Mouse (Mus musculus) intestine, embryonic 14.5 days (tissue): ENCODE measurements at regions not wholly inside any gene's neighbourhood (a gene's known extent, or its start where the extent isn't known, plus 50 kb on each side); places are given as distances from the start of the nearest gene placed in this dataset.

Experiments
- ATAC-seq: fragments of 200-750 bp; cut with Nextera tagmentation; replicated peaks from 2 replicates; pipeline ENCODE4 v1.8.0; 2017; ENCODE audit warnings: low read depth, moderate number of reproducible peaks, moderate TSS enrichment, moderate library complexity; ENCODE audit not compliant: low FRiP score, low TSS enrichment
- DNase-seq: peaks from one replicate; pipeline ENCODE4 v3.0.0-alpha.2; 2018; ENCODE audit warnings: low spot score
- H3K27ac ChIP-seq: fragments of 300-500 bp; sonication (generic); 2 replicates; pipeline ENCODE4 v1.5.1; 2014; ENCODE audit warnings: low read depth, mild to moderate bottlenecking, control low read depth
- H3K27me3 ChIP-seq: fragments of 300-500 bp; sonication (generic); replicated peaks from 2 replicates; pipeline ENCODE4 v1.6.1; 2014; ENCODE audit warnings: low read length, control low read depth; ENCODE audit not compliant: control insufficient read depth, insufficient read depth
- H3K36me3 ChIP-seq: fragments of 300-500 bp; sonication (generic); 2 replicates; pipeline ENCODE4 v1.6.1; 2014; ENCODE audit warnings: low read length, control low read depth; ENCODE audit not compliant: control insufficient read depth, insufficient read depth
- H3K4me1 ChIP-seq: fragments of 300-500 bp; sonication (generic); replicated peaks from 2 replicates; pipeline ENCODE4 v1.6.1; 2014; ENCODE audit warnings: low read length, control low read depth, mixed read lengths; ENCODE audit not compliant: control insufficient read depth, insufficient read depth
- H3K4me2 ChIP-seq: fragments of 300-500 bp; sonication (generic); 2 replicates; pipeline ENCODE4 v1.6.1; 2014; ENCODE audit warnings: low read length
- H3K4me3 ChIP-seq: fragments of 300-500 bp; sonication (generic); 2 replicates; pipeline ENCODE4 v1.5.1; 2014; ENCODE audit warnings: low read depth, low read length, control low read depth, mixed read lengths
- H3K9ac ChIP-seq: fragments of 300-500 bp; sonication (generic); 2 replicates; pipeline ENCODE4 v1.6.1; 2014; ENCODE audit warnings: mild to moderate bottlenecking, low read length
- H3K9me3 ChIP-seq: fragments of 300-500 bp; sonication (generic); 2 replicates; pipeline ENCODE4 v1.6.1; 2016; ENCODE audit warnings: low read length, control low read depth; ENCODE audit not compliant: control insufficient read depth
- WGBS: fragments of 180-500 bp; shearing (Covaris S2); extraction: QIAGEN DNeasy Blood & Tissue Kit; methylation state at CpG from one replicate; pipeline ENCODE4 v1.1.7; 2014; 5-methylcytosine and 5-hydroxymethylcytosine counted together

- DNase-seq (no peak), ATAC-seq (no peak)
- Histone ChIP-seq H3K27ac (no peak overlapping the region), H3K4me3 (no peak overlapping the region), H3K9me3 (no peaks in the 10 kb centered on the region), H3K9ac (no peak overlapping the region), H3K36me3 (no peaks in the 10 kb centered on the region), H3K4me1 (no peaks in the 10 kb centered on the region), H3K27me3 (no peaks in the 10 kb centered on the region), H3K4me2 (no peak overlapping the region)
- 77% methylated on average over 8 of the region's 8 CpGs for WGBS
Measured at GRCm38 (mm10) chr9:118294011-118294410, 144.0 kb upstream of the Cmc1 start.

GRCm38 (mm10) chr9:118302785-118303384 lies 152.9 kb upstream of the Cmc1 start:
- H3K36me3 ChIP-seq, result no peaks in the 10 kb centered on the region
- 59% methylated on average over 11 of the region's 11 CpGs for WGBS
- ATAC-seq (no peak), DNase-seq (no peak)
- no peak overlapping the region for H3K4me2 ChIP-seq
- H3K27ac ChIP-seq, result no peak overlapping the region
- no peaks in the 10 kb centered on the region for H3K9me3 ChIP-seq
- no peak overlapping the region for H3K4me3 ChIP-seq
- H3K4me1 ChIP-seq, result no peaks in the 10 kb centered on the region
- H3K27me3 ChIP-seq, result no peaks in the 10 kb centered on the region
- no peak overlapping the region for H3K9ac ChIP-seq

DNA sequence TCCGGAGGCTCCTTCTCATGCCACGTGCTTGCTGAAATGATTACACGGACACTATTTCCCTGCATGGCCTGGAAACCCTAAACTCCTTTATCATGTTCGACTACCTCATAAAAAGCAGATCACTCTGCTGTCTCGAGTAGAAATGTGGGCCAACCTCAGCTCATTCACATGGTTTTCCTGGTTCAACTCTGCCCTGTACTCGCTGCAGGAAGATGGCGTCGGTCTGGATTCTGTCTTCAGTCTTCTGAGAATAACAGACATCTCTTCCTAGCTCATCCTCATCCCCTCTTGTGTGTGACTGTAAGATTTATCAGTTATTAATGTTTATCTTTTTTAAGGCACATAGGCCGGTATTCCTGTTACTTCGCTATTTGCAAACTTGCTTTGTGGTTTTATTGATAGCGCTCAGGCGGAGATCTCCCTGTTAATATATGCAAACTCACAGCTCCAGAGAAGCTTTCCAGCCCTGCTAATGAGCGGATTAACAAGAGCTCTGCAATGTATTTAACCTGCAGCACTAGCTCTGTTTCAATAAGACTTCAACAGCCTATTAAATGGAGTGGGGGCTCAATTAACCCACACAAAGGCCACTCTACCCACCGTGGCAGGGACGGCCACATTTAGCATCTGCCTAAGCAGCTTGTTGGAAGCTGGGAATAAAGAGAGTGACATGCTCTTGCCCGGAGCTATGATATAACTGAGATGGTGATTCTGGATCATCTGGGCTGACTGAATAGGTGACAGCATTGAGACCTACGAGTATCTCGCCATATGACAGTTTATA lies 159.5 kb upstream of the Eomes start:
- no peaks in the 10 kb centered on the region for H3K36me3 ChIP-seq
- no peaks in the 10 kb centered on the region for H3K9me3 ChIP-seq
- 80% methylated on average over 18 of the region's 18 CpGs for WGBS
- no peak overlapping the region for H3K9ac ChIP-seq
- H3K27me3 ChIP-seq, result no peaks in the 10 kb centered on the region
- no peaks in the 10 kb centered on the region for H3K4me1 ChIP-seq
- ATAC-seq, result no peak
- no peak overlapping the region for H3K27ac ChIP-seq
- H3K4me2 ChIP-seq, result no peak overlapping the region
- no peak overlapping the region for H3K4me3 ChIP-seq
- no peak for DNase-seq

DNA sequence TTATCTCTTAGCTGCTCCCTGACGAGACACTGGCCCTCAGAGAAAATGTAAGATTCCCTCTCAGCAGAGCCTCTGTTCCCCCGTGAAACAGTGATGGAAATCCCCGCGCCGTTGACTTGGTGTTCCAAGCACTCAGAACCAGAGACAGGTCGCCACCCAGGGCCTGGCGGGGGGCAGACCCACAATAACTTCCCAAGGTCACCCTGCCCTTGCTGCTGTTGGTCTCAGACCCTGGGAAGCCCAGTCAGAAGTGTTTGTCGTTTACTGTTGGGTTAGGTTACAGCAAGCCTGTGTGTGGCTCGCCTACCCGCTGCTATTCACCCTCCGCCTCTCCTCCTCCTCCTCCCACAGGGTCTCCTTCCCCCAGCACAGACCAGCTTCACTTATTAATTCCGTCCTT lies 154.2 kb upstream of the Eomes start:
- ATAC-seq (no peak), DNase-seq (no peak)
- WGBS, result 51% methylated on average over 12 of the region's 12 CpGs
- Histone ChIP-seq H3K9me3 (no peaks in the 10 kb centered on the region), H3K27ac (no peak overlapping the region), H3K4me3 (no peak overlapping the region), H3K9ac (no peak overlapping the region), H3K4me2 (no peak overlapping the region), H3K27me3 (no peaks in the 10 kb centered on the region), H3K36me3 (no peaks in the 10 kb centered on the region), H3K4me1 (no peaks in the 10 kb centered on the region)

- no peak for DNase-seq
- H3K27ac ChIP-seq, result no peak overlapping the region
- 77% methylated on average over 9 of the region's 9 CpGs for WGBS
- H3K4me3 ChIP-seq, result no peak overlapping the region
- H3K27me3 ChIP-seq, result no peaks in the 10 kb centered on the region
- H3K4me1 ChIP-seq, result no peaks in the 10 kb centered on the region
- no peaks in the 10 kb centered on the region for H3K9me3 ChIP-seq
- H3K4me2 ChIP-seq, result no peak overlapping the region
- no peak overlapping the region for H3K9ac ChIP-seq
- H3K36me3 ChIP-seq, result no peaks in the 10 kb centered on the region
- no peak for ATAC-seq
Measured at GRCm38 (mm10) chr9:118326656-118327055, 151.4 kb upstream of the Eomes start.

DNA sequence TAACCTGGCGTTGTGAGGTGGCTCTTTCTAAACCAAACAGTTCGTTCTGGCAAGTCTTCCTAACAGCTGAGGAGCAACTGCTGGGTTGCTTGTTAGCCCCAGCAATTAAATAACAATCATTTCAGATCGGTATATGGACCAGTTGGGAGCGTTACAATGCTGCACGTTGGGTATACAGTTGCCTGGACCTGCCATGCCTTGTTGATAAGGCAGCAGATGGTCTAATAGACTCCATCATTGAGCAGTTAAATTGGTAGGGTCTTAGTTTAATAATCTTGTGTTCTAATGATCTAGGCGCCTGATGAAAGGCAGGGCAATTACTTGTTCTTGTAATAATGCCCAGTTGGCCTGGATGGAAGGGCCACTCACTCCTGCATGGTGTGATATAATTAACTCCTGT lies 150.1 kb upstream of the Eomes start:
- Histone ChIP-seq H3K36me3 (no peaks in the 10 kb centered on the region), H3K4me1 (no peaks in the 10 kb centered on the region), H3K9ac (no peak overlapping the region), H3K27ac (no peak overlapping the region), H3K27me3 (no peaks in the 10 kb centered on the region), H3K4me3 (no peak overlapping the region), H3K9me3 (no peaks in the 10 kb centered on the region), H3K4me2 (no peak overlapping the region)
- no peak for ATAC-seq
- DNase-seq, result no peak
- 88% methylated on average over 6 of the region's 6 CpGs for WGBS

- Histone ChIP-seq H3K36me3 (no peaks in the 10 kb centered on the region), H3K27me3 (no peaks in the 10 kb centered on the region), H3K27ac (no peak overlapping the region), H3K9ac (no peak overlapping the region), H3K4me3 (peak overlapping the region; percentile 20; the same call in 1 of the 2 replicates), H3K9me3 (no peaks in the 10 kb centered on the region), H3K4me2 (peak overlapping the region; percentile 42), H3K4me1 (no peaks in the 10 kb centered on the region)
- 41% methylated on average over 12 of the region's 12 CpGs for WGBS
- no peak for ATAC-seq
- DNase-seq, result no peak
Measured at GRCm38 (mm10) chr9:118341401-118341800, 136.6 kb upstream of the Eomes start.

GRCm38 (mm10) chr9:118354911-118355310 lies 123.1 kb upstream of the Eomes start:
- Histone ChIP-seq H3K36me3 (no peaks in the 10 kb centered on the region), H3K4me3 (no peak overlapping the region), H3K27ac (no peak overlapping the region), H3K9ac (no peak overlapping the region), H3K4me1 (no peaks in the 10 kb centered on the region), H3K27me3 (no peaks in the 10 kb centered on the region), H3K4me2 (no peak overlapping the region), H3K9me3 (no peaks in the 10 kb centered on the region)
- ATAC-seq (no peak), DNase-seq (no peak)
- 92% methylated on average over 10 of the region's 10 CpGs for WGBS

- H3K9me3 ChIP-seq, result no peaks in the 10 kb centered on the region
- no peaks in the 10 kb centered on the region for H3K4me1 ChIP-seq
- no peaks in the 10 kb centered on the region for H3K27me3 ChIP-seq
- H3K4me3 ChIP-seq, result no peak overlapping the region
- no peak for ATAC-seq
- 95% methylated on average over 8 of the region's 8 CpGs for WGBS
- H3K4me2 ChIP-seq, result no peak overlapping the region
- no peak overlapping the region for H3K9ac ChIP-seq
- DNase-seq, result no peak
- no peaks in the 10 kb centered on the region for H3K36me3 ChIP-seq
- H3K27ac ChIP-seq, result no peak overlapping the region
Measured at GRCm38 (mm10) chr9:118357406-118357805, 120.6 kb upstream of the Eomes start.
